In genomic region chr4:106560846-106561781, GRCm38 (mm10) we compare ENCODE assay signal across 8 mouse cellular contexts. TPM values are rescaled to one million over a fixed set of nuclear protein-coding genes. Genes with fewer than 3 reads are reported as not detected.
DNase-seq lines count a peak whose midpoint lies in the region; ATAC-seq and TF ChIP-seq lines count a peak whose summit lies in the region.

TSS of gene Dhcr24 (plus strand) at chr4:106561038.

- in situ Hi-C loops in Patski (cut with MboI; ENCODE audit: low pct_unique_long_range_greater_than_20kb), result no loop called here

- peaks cover 22% of the 10 kb centered on the region for H3K36me3 ChIP-seq in hindbrain, embryonic 14.5 days (replicated peaks; ENCODE audit: control insufficient read depth, insufficient read depth)

- under 1% methylated on average over 71 of the region's 89 CpGs for WGBS in hindbrain, embryonic 14.5 days

- TF ChIP-seq CTCF in Patski (IDR thresholded peaks at IDR 0.05), result no peak

- no peak for DNase-seq in Patski (ENCODE audit: low read depth, low spot score)
- peak; percentile 94 to 96 for DNase-seq in cerebellum, postnatal 14 days
- DNase-seq in frontal cortex, postnatal 25 days (ENCODE audit: low spot score in 2 of 2), result peak; percentile 87 to 94
- peak; percentile 92 for DNase-seq in hindbrain, embryonic 14.5 days (ENCODE audit: low spot score)
- DNase-seq in layer of hippocampus, postnatal 36 days, result peak; percentile 94 to 95
- peak; percentile 94 for DNase-seq in lung, postnatal 36 days
- DNase-seq in retina, postnatal 1 day, result peak; percentile 97
- peak; percentile 81 to 86 for DNase-seq in urinary bladder, adult 18-20 months (ENCODE audit: low spot score in 2 of 2)

- peak within 1 kb of the TSS; percentile 90 for H3K27ac ChIP-seq in hindbrain, embryonic 14.5 days

- CTCF ChIA-PET in Patski (lab: Charles Lee), result no interaction called here

- POLR2A ChIA-PET in Patski (lab: Charles Lee), result interaction anchor here (0.5 kb wide), 1 partner anchor 55 kb away, joined by 5 read pairs; no protein-coding TSS in a partner anchor

- peak; percentile 89 for ATAC-seq in Patski
- peak; percentile 98 for ATAC-seq in hindbrain, embryonic 14.5 days (ENCODE audit: low FRiP score)

- H3K4me1 ChIP-seq in hindbrain, embryonic 14.5 days (replicated peaks; ENCODE audit: control insufficient read depth, insufficient read depth, low read length), result peaks cover 33% of the 10 kb centered on the region

- H3K9me3 ChIP-seq in hindbrain, embryonic 14.5 days (ENCODE audit: control insufficient read depth, low read length), result no peaks in the 10 kb centered on the region

- H3K27me3 ChIP-seq in Patski, result no peaks in the 10 kb centered on the region
- no peaks in the 10 kb centered on the region for H3K27me3 ChIP-seq in hindbrain, embryonic 14.5 days (ENCODE audit: control insufficient read depth, insufficient read depth, low read length)

- H3K4me3 ChIP-seq in hindbrain, embryonic 14.5 days (replicated peaks; ENCODE audit: low read length), result peak within 1 kb of the TSS; percentile 81

- H3K4me2 ChIP-seq in hindbrain, embryonic 14.5 days (replicated peaks), result peak within 1 kb of the TSS; percentile 87

- H3K9ac ChIP-seq in hindbrain, embryonic 14.5 days, result peak within 1 kb of the TSS; percentile 76

RNA-seq across cellular contexts. Expression of gene Dhcr24, which starts in this region (rescaled TPM):
- 17.7 TPM for polyA plus RNA-seq in Patski (2021)
- polyA plus RNA-seq in hindbrain, embryonic 14.5 days (2014; fragmentation: Nextera tagmentation; extraction: Ambion mirVana), result 25.7 and 27.1 TPM in 2 replicates
- 10 to 100 TPM; 58.8 to 61.0 TPM for total RNA-seq in layer of hippocampus, postnatal 36 days (2021)
